Mouse (Mus musculus) embryonic fibroblast, embryonic 13.5 days (primary cell): Measurements from ENCODE around the gene Fnbp1l. TPM values are rescaled to one million over a fixed set of nuclear protein-coding genes. Genes with fewer than 3 reads are reported as not detected.

ENCODE experiments used
- H3K27ac ChIP-seq: 2 replicates; pipeline ENCODE4 v1.5.1; 2012; ENCODE audit warnings: low read length, control low read depth, inconsistent platforms; ENCODE audit not compliant: insufficient read depth
- H3K4me1 ChIP-seq: 2 replicates; pipeline ENCODE4 v1.6.1; 2011; ENCODE audit warnings: low read length; ENCODE audit not compliant: control insufficient read depth, insufficient read depth
- H3K4me3 ChIP-seq: 2 replicates; pipeline ENCODE4 v1.5.1; 2011; ENCODE audit warnings: mild to moderate bottlenecking, control low read depth, low read length; ENCODE audit not compliant: insufficient read depth
- CTCF ChIP-seq: IDR thresholded peaks from 2 replicates; pipeline ENCODE4 v1.5.1; 2011; ENCODE audit warnings: mild to moderate bottlenecking, control low read depth, low read length, moderate library complexity, borderline replicate concordance; ENCODE audit not compliant: insufficient read depth
- POLR2A ChIP-seq: IDR thresholded peaks from 2 replicates; pipeline ENCODE4 v1.6.1; 2011; ENCODE audit warnings: low read depth, mild to moderate bottlenecking, control low read depth, low read length, moderate library complexity
- polyA plus RNA-seq: library from polyadenylated mRNA; stranded (reverse); fragments of >200 nt; gene quantifications from 2 replicates; pipeline ENCODE4 v1.2.4, GENCODE M21; 2011; ENCODE audit warnings: low read depth; ENCODE audit not compliant: missing spikeins, insufficient read length

Fnbp1l gene
- 42.6 and 65.4 TPM in 2 replicates for polyA plus RNA-seq

DNA sequence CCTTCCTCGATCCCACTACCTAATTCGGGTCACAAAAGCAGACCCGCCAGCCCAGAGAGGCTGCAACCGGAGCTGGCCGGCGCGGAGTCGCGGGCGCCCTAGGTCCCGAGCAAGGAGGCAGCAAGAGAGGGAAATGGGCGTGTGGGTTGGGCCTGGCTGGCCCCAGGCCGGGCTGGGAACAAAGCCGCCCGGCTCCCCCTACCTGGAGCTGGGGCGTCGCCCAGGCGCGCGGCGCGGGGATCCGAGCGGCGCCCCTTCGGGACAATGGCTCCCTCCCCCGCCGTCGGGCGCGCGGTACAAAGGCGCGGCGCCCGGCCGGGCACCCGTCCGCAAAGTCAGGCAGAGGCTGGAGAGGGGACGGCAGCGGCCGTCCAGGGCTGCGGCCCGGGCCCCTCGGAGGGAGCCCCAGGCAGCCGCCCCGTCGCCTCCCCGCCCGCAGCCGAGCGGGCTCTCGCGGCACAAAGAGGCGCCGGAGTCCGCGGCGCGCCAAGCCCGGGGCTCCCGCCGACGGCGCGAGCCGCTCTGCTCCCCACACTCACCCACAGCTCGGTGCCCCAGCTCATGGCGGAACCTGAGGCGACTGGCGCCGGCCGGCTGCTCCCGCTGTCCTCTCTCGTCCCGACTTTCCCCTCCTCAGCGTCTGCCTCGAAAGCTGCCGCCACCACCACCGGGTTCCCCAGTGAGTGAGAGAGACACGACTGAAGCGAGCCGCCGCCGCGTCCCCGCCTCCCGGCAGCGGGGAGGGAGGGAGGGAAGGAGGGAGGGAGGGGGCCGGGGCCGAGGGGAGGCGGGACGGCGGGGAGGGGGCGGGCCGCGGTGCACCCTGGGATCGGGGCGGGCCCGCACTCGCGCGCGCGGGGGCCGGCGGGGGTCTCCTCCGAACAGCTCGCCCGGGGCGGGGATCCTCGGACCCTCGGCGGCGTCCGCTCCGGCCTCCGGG lies at the start of gene Fnbp1l:
TSS of gene Fnbp1l (minus strand) at position 725 of the 940 bp plus-strand sequence.
- Histone ChIP-seq H3K4me1 (peaks cover 4% of the 10 kb centered on the region; the same call in 1 of the 2 replicates), H3K4me3 (peak within 1 kb of the TSS; percentile 70), H3K27ac (peak within 1 kb of the TSS; percentile 66)
- TF ChIP-seq POLR2A (peak; percentile 93), CTCF (no peak)

DNA sequence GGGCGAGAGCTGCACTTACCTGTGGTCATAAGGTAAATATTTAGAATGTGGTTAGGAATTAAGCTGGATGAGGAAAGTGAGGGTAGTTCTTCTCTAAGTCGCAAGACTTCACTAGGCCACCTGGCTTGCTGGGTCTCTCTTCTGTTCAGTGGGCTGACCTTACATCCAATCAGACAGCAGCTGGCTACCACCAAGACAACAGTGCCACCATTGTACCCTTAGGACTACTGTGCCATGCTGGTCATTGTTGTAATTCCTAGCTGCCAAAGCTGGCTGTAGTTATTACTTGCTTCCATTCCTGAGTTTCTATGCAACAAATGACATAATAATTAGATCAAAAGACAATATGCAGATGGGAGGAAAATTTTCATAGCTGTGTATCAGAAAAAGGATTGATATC lies 41.3 kb upstream of the Fnbp1l start:
- Histone ChIP-seq H3K4me3 (no peak overlapping the region), H3K27ac (no peak overlapping the region), H3K4me1 (peaks cover 8% of the 10 kb centered on the region)
- TF ChIP-seq CTCF = no peak
- TF ChIP-seq POLR2A = no peak

DNA sequence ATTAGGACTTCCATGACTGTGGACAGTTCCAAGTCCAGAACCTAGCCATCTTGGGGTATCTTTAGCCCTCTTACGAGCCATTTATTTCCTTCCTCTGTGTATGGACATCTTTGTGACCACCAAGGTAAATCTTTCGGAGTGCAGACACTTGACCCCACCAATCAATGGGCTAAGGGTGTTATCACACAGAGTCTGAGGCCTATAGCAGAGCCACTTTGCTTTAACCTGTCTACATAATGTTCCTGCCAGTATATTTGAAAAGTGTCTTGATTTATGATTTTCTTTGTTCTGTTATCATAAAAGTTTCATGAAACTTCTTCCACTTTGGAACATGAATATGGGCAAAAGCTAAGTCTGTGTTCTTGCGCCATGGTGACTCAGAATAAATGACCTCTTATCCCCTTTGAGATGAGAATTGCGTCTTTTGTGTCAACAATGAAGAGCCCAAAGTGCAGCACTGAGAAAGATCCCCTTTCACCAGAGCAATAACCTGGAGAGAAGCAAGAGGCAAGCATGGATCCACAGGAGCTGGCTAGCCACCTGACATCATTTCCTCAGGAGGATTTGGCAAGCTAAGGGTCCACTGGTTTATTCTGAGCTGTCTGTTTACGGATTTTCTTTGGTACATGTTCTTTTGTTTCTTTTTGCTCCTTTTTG lies 39.9 kb upstream of the Fnbp1l start:
- TF ChIP-seq POLR2A = no peak
- TF ChIP-seq CTCF = no peak
- Histone ChIP-seq H3K4me1 (peaks cover 8% of the 10 kb centered on the region), H3K4me3 (no peak overlapping the region), H3K27ac (no peak overlapping the region)

DNA sequence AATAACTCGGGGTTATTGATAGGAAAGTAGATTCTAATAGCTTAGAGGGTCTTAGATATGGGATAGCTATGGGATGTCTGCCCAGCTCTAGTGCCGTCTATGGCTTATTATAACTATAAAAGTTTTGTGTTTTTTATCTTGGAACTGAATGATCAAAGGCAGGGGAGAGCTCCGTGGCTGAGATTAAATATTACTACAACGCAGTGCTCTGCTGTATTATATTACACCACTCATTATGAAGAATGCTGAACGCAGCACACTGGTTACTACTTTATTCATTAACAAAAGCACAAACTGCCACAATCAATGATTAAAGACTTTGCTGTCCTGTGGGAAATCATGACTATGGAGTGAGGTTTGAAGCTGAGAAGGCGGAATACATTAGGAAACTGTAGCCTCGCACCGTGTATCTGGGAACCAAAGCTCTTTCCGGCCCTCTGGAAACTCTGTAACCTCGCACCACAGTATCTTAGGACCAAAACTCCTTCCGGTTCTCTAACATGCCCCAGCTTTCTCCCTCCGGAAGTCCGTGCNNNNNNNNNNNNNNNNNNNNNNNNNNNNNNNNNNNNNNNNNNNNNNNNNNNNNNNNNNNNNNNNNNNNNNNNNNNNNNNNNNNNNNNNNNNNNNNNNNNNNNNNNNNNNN lies 27.8 kb upstream of the Fnbp1l start:
- Histone ChIP-seq H3K4me1 (no peaks in the 10 kb centered on the region), H3K4me3 (no peak overlapping the region), H3K27ac (no peak overlapping the region)
- TF ChIP-seq POLR2A (no peak), CTCF (no peak)

DNA sequence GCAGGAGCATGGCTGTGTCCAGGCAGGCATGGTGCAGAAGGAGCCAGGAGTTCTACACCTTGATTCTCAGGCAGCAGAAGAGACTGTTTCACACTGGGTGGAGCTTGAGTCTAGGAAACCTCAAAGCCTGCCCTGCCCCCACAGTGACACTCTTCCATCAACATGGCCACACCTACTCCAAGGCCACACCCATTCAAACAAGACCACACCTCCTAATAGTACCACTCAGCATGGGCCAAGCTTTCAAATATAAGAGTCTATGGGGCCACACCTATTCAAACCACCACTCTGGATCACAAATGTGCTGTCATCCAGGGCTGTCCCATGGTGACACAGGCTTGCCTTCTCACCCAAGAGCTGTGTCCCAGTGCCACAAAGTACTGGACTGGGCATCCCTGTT lies 20.8 kb upstream of the Fnbp1l start:
- no peak for TF ChIP-seq POLR2A
- H3K4me1 ChIP-seq = no peaks in the 10 kb centered on the region
- H3K4me3 ChIP-seq = no peak overlapping the region
- H3K27ac ChIP-seq = no peak overlapping the region

DNA sequence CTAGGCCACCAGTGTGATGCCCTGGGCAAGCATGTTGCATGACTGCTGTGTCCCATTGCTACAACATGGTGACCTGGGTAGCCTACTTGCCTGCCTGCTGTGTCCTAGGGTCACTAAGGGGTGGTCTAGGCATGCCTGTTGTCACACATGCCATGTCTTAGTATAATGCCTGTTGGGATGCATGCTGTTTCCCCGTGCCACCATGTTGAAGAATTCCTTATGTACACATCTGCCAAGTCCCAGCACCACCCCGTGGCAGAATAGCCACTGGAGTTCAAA lies 19.6 kb upstream of the Fnbp1l start:
- Histone ChIP-seq H3K4me3 (no peak overlapping the region), H3K4me1 (no peaks in the 10 kb centered on the region), H3K27ac (no peak overlapping the region)
- TF ChIP-seq POLR2A (no peak), CTCF (no peak)

DNA sequence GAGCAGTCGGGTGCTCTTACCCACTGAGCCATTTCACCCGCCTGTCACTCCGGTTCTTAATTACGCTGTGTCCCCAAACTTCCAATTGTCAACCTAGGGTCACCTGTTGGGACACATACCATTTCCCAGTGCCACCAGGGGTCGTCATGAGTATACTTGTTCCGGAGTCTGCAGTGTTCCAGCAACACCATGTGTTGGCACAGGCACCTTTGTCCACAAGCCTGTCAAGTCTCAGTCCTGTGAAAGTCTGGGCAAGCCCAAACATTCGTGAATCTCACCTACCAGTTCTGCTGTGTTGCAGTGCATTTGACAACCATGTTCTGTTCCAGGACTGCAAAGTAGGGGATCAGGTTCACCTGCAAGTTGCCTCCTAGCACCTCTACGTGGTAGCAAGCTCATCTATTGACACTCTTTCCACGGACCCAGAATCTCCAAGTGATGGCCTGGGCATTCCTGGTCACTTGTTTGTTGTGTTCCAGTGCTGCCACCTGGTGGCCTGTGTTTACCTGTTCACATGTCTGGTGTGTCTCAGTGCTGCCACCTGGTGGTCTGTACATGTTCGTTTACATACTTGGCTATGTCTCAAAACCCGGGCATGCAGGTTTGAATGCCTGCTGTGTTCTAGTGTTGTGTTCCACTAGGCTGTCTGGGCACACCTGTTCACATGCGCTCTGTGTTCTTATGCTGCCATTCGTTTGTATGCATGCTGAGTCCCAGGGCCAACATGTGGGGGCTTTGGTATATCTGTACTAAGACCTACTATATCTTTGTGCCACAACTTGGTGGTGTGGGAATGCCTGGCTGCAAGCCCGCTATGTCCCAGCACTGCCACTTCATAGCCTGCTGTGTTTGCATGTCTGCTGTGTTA lies 19.0 kb upstream of the Fnbp1l start:
- TF ChIP-seq CTCF = peak; percentile 99
- TF ChIP-seq POLR2A = no peak
- H3K4me3 ChIP-seq = no peak overlapping the region
- no peaks in the 10 kb centered on the region for H3K4me1 ChIP-seq
- H3K27ac ChIP-seq = no peak overlapping the region

DNA sequence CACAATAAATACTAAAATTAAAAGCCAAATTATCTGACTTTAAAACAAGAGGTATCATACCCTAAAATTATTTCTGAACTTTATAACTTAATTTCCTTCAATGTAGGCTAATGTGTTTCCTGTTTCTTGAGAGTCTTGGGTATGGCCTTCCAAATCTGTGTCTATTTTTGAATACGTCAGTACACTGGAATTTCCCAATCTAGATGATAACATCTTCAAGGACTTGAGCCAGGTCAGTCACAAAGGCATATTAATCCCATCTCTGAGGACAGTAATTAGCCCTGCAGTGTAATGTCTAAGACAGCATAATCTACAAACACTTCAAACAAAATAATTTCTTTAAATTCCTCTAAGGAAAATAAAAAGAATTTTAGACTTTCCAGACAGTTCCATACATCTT lies 17.8 kb upstream of the Fnbp1l start:
- no peak overlapping the region for H3K27ac ChIP-seq
- TF ChIP-seq CTCF (no peak), POLR2A (no peak)

DNA sequence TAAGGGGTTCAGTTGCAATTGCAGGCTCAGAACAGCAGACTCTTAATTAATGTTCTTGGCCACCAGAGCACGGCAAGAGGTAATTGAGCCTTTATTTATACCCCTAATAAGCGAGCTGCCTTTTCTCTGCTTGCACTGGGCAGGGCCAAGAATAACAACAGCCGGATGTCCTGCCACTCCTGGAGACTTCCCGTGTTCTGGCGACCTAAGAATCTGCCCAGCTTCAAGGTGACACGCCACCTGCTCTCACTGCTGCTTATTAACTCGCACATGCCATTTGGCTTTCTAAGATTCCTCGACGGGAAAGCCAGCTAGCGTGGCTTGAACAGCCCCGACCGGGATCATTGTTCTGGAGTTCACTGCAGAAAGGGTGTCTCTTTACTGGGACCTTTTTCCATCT lies 15.7 kb upstream of the Fnbp1l start:
- no peak overlapping the region for H3K4me3 ChIP-seq
- TF ChIP-seq CTCF (no peak), POLR2A (no peak)
- H3K4me1 ChIP-seq = no peaks in the 10 kb centered on the region
- H3K27ac ChIP-seq = no peak overlapping the region

More for the DNA sequence above, 17.8 kb upstream of the Fnbp1l start:
- H3K4me1 ChIP-seq = no peaks in the 10 kb centered on the region
- H3K4me3 ChIP-seq = no peak overlapping the region
